Mouse (Mus musculus) kidney, embryonic 15.5 days (tissue): ENCODE results near the gene Exoc6. TPM values are rescaled to one million over a fixed set of nuclear protein-coding genes. Genes with fewer than 3 reads are reported as not detected.
"Not testable (repeated sequence)": the region's sequence is repeated elsewhere in the genome, so short reads cannot be mapped to it uniquely, and the experiment has no call there.

Experiments used
- ATAC-seq: fragments of 200-750 bp; cut with Nextera tagmentation; replicated peaks from 2 replicates; pipeline ENCODE4 v1.8.0; 2017; ENCODE audit warnings: moderate TSS enrichment; ENCODE audit not compliant: low FRiP score
- H3K27ac ChIP-seq: fragments of 300-500 bp; sonication (generic); 2 replicates; pipeline ENCODE4 v1.5.1; 2015; ENCODE audit warnings: mild to moderate bottlenecking, inconsistent platforms
- H3K27me3 ChIP-seq: fragments of 300-500 bp; sonication (generic); 2 replicates; pipeline ENCODE4 v1.6.1; 2015; ENCODE audit warnings: inconsistent platforms
- H3K36me3 ChIP-seq: fragments of 300-500 bp; sonication (generic); 2 replicates; pipeline ENCODE4 v1.6.1; 2015; ENCODE audit warnings: inconsistent platforms
- H3K4me1 ChIP-seq: fragments of 300-500 bp; sonication (generic); 2 replicates; pipeline ENCODE4 v1.6.1; 2015; ENCODE audit warnings: inconsistent platforms
- H3K4me2 ChIP-seq: fragments of 300-500 bp; sonication (generic); 2 replicates; pipeline ENCODE4 v1.6.1; 2015; ENCODE audit warnings: moderate library complexity, mild to moderate bottlenecking, inconsistent platforms
- H3K4me3 ChIP-seq: fragments of 300-500 bp; sonication (generic); replicated peaks from 2 replicates; pipeline ENCODE4 v1.5.1; 2015; ENCODE audit warnings: mild to moderate bottlenecking, inconsistent platforms
- H3K9ac ChIP-seq: fragments of 300-500 bp; sonication (generic); 2 replicates; pipeline ENCODE4 v1.6.1; 2015; ENCODE audit warnings: mild to moderate bottlenecking, inconsistent platforms
- H3K9me3 ChIP-seq: fragments of 300-500 bp; sonication (generic); replicated peaks from 2 replicates; pipeline ENCODE4 v1.6.1; 2016; ENCODE audit warnings: inconsistent platforms
- WGBS: fragments of 180-500 bp; shearing (Covaris S2); methylation state at CpG from one replicate; pipeline ENCODE4 v1.1.7; 2015; ENCODE audit warnings: mixed read lengths; 5-methylcytosine and 5-hydroxymethylcytosine counted together
- polyA plus RNA-seq: library from polyadenylated mRNA; unstranded; fragments of >200 nt; fragmentation: Nextera tagmentation; extraction: Ambion mirVana; gene quantifications from 2 replicates; pipeline ENCODE4 v1.2.1, GENCODE M21; 2015

Gene Exoc6
- polyA plus RNA-seq, 1 experiment from 2014 or later = 23.2 TPM

- Histone ChIP-seq H3K4me2 (no peak overlapping the region), H3K27ac (no peak overlapping the region), H3K27me3 (no peaks in the 10 kb centered on the region), H3K4me1 (no peaks in the 10 kb centered on the region), H3K4me3 (no peak overlapping the region), H3K9me3 (no peaks in the 10 kb centered on the region), H3K36me3 (no peaks in the 10 kb centered on the region), H3K9ac (no peak overlapping the region)
- no peak for ATAC-seq
- 45% methylated on average over 8 of the region's 8 CpGs for WGBS
Observed at GRCm38 (mm10) chr19:37526768-37527167, 23.4 kb upstream of the Exoc6 start.

- WGBS = 96% methylated on average over 3 of the region's 3 CpGs
Observed at GRCm38 (mm10) chr19:37527736-37528135, 22.5 kb upstream of the Exoc6 start.

DNA sequence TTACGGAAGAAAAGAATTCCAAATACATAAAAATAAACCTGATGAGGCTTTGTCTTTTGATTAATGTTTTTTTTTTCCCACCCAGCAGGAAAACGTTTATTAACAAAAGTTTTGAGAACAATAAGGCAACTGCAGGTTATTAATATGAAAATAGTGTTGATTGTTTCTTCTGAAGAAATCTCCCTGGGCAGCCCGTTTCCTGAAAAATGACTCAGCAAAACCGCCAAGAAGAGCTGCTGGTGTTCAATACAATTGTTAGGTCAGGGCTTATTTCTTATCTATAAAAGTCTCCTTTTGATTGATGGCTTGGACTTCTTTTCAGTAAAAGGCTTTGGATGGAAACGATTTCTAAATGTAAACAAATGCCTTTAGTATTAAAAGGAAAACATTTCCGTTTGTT, 21.6 kb upstream of the Exoc6 start:
- WGBS = 59% methylated on average over 6 of the region's 6 CpGs
- Histone ChIP-seq H3K9ac (no peak overlapping the region), H3K36me3 (no peaks in the 10 kb centered on the region), H3K9me3 (no peaks in the 10 kb centered on the region), H3K4me1 (no peaks in the 10 kb centered on the region), H3K27me3 (0 out of 2 replicates have a peak, but pooled peaks cover 2% of the 10 kb centered on the region), H3K4me2 (no peak overlapping the region), H3K4me3 (no peak overlapping the region), H3K27ac (no peak overlapping the region)
- ATAC-seq = no peak

More at GRCm38 (mm10) chr19:37527736-37528135, 22.5 kb upstream of the Exoc6 start:
- H3K4me1 ChIP-seq, H3K9me3 ChIP-seq, H3K36me3 ChIP-seq, H3K9ac ChIP-seq, H3K4me2 ChIP-seq, H3K27ac ChIP-seq, H3K27me3 ChIP-seq, ATAC-seq, H3K4me3 ChIP-seq: not testable (repeated sequence)

- WGBS = 91% methylated on average over 9 of the region's 9 CpGs
- Histone ChIP-seq H3K27me3 (0 out of 2 replicates have a peak, but pooled peaks cover 2% of the 10 kb centered on the region), H3K4me2 (no peak overlapping the region), H3K9me3 (no peaks in the 10 kb centered on the region), H3K4me3 (no peak overlapping the region), H3K27ac (no peak overlapping the region), H3K4me1 (no peaks in the 10 kb centered on the region), H3K36me3 (no peaks in the 10 kb centered on the region), H3K9ac (no peak overlapping the region)
- ATAC-seq = no peak
Observed at GRCm38 (mm10) chr19:37529296-37529695, 20.9 kb upstream of the Exoc6 start.

GRCm38 (mm10) chr19:37529975-37530515, 20.2 kb upstream of the Exoc6 start:
- Histone ChIP-seq H3K27me3 (0 out of 2 replicates have a peak, but pooled peaks cover 2% of the 10 kb centered on the region), H3K9ac (no peak overlapping the region), H3K36me3 (no peaks in the 10 kb centered on the region), H3K9me3 (no peaks in the 10 kb centered on the region), H3K4me1 (no peaks in the 10 kb centered on the region), H3K4me2 (no peak overlapping the region), H3K4me3 (no peak overlapping the region), H3K27ac (no peak overlapping the region)
- WGBS = 35% methylated on average over 7 of the region's 7 CpGs
- ATAC-seq = no peak

DNA sequence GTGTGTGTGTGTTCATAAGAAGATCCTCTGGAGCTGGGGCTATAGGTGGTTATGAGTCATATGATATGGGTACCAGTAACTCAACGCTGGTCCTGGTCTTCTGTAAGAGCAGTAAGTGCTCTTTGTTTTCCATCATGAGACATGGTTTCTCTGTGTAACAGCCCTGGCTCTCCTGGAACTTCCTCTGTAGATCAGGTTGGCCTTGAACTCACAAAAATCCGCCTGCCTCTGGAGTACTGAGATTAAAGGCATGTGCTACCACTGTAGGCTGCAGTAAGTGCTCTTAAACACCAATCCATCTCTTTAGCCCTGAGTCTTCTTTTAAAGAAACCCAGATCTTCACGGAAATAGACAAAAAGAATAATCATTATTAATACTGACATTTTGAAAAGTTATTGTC, 19.6 kb upstream of the Exoc6 start:
- Histone ChIP-seq H3K36me3 (no peaks in the 10 kb centered on the region), H3K4me3 (no peak overlapping the region), H3K4me2 (no peak overlapping the region), H3K9me3 (no peaks in the 10 kb centered on the region), H3K27ac (no peak overlapping the region), H3K27me3 (0 out of 2 replicates have a peak, but pooled peaks cover 2% of the 10 kb centered on the region), H3K9ac (no peak overlapping the region), H3K4me1 (no peaks in the 10 kb centered on the region)
- WGBS = 81% methylated on average over 3 of the region's 3 CpGs
- no peak for ATAC-seq

GRCm38 (mm10) chr19:37531200-37531845, 18.9 kb upstream of the Exoc6 start:
- no peak for ATAC-seq
- Histone ChIP-seq H3K4me1 (no peaks in the 10 kb centered on the region), H3K4me2 (no peak overlapping the region), H3K9me3 (no peaks in the 10 kb centered on the region), H3K4me3 (no peak overlapping the region), H3K27me3 (0 out of 2 replicates have a peak, but pooled peaks cover 2% of the 10 kb centered on the region), H3K36me3 (no peaks in the 10 kb centered on the region), H3K27ac (no peak overlapping the region), H3K9ac (no peak overlapping the region)
- 63% methylated on average over 7 of the region's 7 CpGs for WGBS

DNA sequence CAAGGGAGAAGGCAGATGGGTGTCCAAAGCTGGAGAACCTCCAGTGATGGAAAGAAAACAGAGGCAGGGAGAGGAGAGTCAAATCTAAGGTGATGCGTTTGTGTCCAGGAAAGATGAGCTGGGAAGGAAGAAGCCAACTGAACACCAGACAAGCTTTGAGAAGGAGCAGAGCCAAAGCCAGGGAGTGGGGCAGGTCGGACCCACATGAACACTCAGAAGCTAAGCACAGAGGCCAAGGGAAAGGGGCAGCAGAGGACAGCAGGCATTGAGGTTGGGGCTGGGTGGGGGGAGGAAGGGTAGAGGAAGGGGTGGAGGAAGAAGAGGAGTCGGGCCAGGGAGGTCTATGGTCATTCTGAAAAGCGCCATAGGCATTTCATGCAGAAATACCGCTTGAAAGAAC, 17.0 kb upstream of the Exoc6 start:
- ATAC-seq = no peak
- WGBS = 86% methylated on average over 5 of the region's 5 CpGs

GRCm38 (mm10) chr19:37534737-37535365, 15.4 kb upstream of the Exoc6 start:
- Histone ChIP-seq H3K27me3 (0 out of 2 replicates have a peak, but pooled peaks cover 2% of the 10 kb centered on the region), H3K27ac (no peak overlapping the region), H3K4me3 (no peak overlapping the region), H3K4me2 (no peak overlapping the region), H3K9me3 (no peaks in the 10 kb centered on the region), H3K36me3 (no peaks in the 10 kb centered on the region), H3K4me1 (no peaks in the 10 kb centered on the region), H3K9ac (no peak overlapping the region)
- 34% methylated on average over 3 of the region's 3 CpGs for WGBS
- no peak for ATAC-seq

More for the DNA sequence above, 17.0 kb upstream of the Exoc6 start:
- Histone ChIP-seq H3K9ac (no peak overlapping the region), H3K27ac (no peak overlapping the region), H3K36me3 (no peaks in the 10 kb centered on the region), H3K4me3 (no peak overlapping the region), H3K4me1 (no peaks in the 10 kb centered on the region), H3K4me2 (no peak overlapping the region), H3K9me3 (no peaks in the 10 kb centered on the region), H3K27me3 (0 out of 2 replicates have a peak, but pooled peaks cover 2% of the 10 kb centered on the region)

DNA sequence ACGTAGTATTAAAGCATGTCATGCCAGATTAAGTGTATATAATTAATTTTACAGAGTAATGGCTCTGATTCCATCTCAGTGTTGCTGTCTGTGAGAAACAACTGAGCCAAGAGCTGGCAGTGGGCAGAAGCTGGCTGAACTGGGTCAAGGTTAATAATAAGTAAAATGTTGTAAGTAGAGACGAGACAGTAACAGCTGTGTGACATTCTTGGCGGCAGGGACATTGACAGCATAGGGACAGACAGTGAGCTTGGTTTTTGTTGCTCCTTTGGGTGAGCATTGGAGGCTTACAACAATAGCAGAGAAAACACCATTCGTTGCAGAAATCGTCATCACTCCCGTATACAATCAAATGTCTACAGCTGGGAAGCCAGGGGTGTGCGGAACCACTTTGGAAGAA, 13.8 kb upstream of the Exoc6 start:
- Histone ChIP-seq H3K4me1 (no peaks in the 10 kb centered on the region), H3K27ac (no peak overlapping the region), H3K27me3 (0 out of 2 replicates have a peak, but pooled peaks cover 2% of the 10 kb centered on the region), H3K9ac (no peak overlapping the region), H3K4me3 (no peak overlapping the region), H3K9me3 (no peaks in the 10 kb centered on the region), H3K36me3 (no peaks in the 10 kb centered on the region), H3K4me2 (no peak overlapping the region)
- ATAC-seq = no peak
- WGBS = 71% methylated on average over 7 of the region's 7 CpGs

DNA sequence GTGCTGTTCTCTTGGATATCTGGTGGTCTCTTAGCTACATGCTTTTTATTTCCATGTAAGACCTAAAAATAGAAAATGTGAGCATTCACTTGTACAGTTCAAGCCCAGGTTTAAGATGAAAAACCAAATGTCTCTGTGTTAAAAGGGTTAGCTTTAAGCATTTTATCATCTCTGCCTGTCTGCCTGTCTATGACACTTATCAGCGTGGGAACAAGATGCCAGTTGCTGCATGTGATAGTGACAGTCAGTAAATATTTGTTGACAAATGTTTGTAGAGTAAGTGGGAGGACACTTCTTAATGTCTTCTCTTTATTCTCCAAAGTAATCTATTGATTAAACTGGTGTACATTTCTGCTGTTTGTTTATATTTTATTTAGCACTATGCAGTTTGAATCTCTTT, 12.5 kb upstream of the Exoc6 start:
- Histone ChIP-seq H3K27ac (no peak overlapping the region), H3K4me1 (no peaks in the 10 kb centered on the region), H3K27me3 (0 out of 2 replicates have a peak, but pooled peaks cover under 1% of the 10 kb centered on the region), H3K9ac (no peak overlapping the region), H3K36me3 (no peaks in the 10 kb centered on the region), H3K4me3 (no peak overlapping the region), H3K4me2 (no peak overlapping the region), H3K9me3 (no peaks in the 10 kb centered on the region)
- ATAC-seq = no peak
- WGBS = 74% methylated on average over 1 of the region's 1 CpGs

GRCm38 (mm10) chr19:37540201-37540600, 10.0 kb upstream of the Exoc6 start:
- Histone ChIP-seq H3K27me3 (no peaks in the 10 kb centered on the region), H3K27ac (no peak overlapping the region), H3K4me2 (no peak overlapping the region), H3K4me1 (0 out of 2 replicates have a peak, but pooled peaks cover 5% of the 10 kb centered on the region), H3K4me3 (no peak overlapping the region), H3K9me3 (no peaks in the 10 kb centered on the region), H3K9ac (no peak overlapping the region), H3K36me3 (no peaks in the 10 kb centered on the region)
- 61% methylated on average over 7 of the region's 7 CpGs for WGBS
- no peak for ATAC-seq
